Mouse (Mus musculus): ENCODE measurements around the gene Ccer2.

DNA sequence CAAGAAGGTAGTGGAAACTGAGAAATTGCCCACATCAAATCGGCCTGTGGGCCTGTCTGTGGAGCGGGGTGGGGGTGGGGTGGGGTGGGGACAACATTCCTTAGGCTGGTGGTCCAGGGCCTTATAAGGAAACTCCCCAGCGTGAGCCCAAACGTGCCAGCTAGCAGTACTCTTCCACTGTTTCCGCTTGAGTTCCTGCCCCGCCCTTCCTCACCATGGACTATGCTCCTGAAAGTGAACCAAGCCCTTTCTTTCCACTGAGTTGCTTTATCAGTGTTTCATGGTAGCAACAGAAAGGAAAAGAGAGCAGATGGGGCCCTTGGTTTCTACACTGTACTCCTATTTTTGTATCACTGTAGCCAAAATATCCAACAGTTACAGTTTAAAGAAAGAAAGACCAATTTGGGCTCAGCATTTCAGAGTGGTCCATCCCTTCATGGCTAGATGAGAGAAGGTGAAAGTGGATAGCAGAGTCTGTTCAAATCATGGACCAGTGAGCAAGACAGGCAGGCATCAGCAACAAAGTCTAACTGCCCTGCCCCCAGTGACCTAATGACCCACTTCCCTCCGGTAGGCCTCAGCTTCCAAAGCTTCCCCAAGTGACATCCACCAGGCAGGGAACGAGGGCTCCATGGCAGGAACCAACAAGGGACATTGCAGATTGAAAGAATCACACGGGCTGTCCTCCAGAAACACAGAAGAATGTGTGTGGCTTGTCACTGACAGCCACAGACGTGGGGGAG, 47.0 kb downstream of the Ccer2 start:
- TF ChIP-seq CTCF (IDR thresholded peaks at IDR 0.05; ENCODE audit: control insufficient read depth, insufficient read depth, low read length): no peak
- no peak for TF ChIP-seq POLR2A (IDR thresholded peaks at IDR 0.05; ENCODE audit: borderline replicate concordance, control insufficient read depth, low read depth, low read length)
